Mouse (Mus musculus) E14TG2a.4 (cell line): Measurements from ENCODE around the gene Arhgef2.

Experiments used
- CTCF ChIP-seq: conservative IDR thresholded peaks from 2 replicates; pipeline ENCODE4 v1.5.1; 2014; ENCODE audit warnings: low read length
- POU5F1 ChIP-seq: IDR thresholded peaks from 2 replicates; pipeline ENCODE4 v1.6.1; 2014; ENCODE audit warnings: low read length, borderline replicate concordance

GRCm38 (mm10) chr3:88571856-88572255, 33.9 kb upstream of the Arhgef2 start:
- TF ChIP-seq CTCF = no peak
- peak; percentile 91; the same call in 1 of the 2 replicates for TF ChIP-seq POU5F1
